Mouse (Mus musculus): ENCODE measurements at regions not wholly inside any gene's neighbourhood (a gene's known extent, or its start where the extent isn't known, plus 50 kb on each side); places are given as distances from the start of the nearest gene placed in this dataset.

GRCm38 (mm10) chr15:62169591-62170019 lies 1246.8 kb upstream of the A1bg start:
- TF ChIP-seq CTCF (IDR thresholded peaks at IDR 0.05; ENCODE audit: low read depth, low read length) = no peak
- TF ChIP-seq POLR2A (IDR thresholded peaks at IDR 0.05; ENCODE audit: extremely low read depth, insufficient read depth, low read length) = no peak
